Mouse (Mus musculus) common myeloid progenitor, adult 5-6 weeks (primary cell): ENCODE results near the gene Polr2f. TPM values are rescaled to one million over a fixed set of nuclear protein-coding genes. Genes with fewer than 3 reads are reported as not detected.

ENCODE experiments used
- ATAC-seq: replicated peaks from 2 replicates; pipeline ENCODE4 v1.8.0; 2016; ENCODE audit warnings: low read depth, mild to moderate bottlenecking, moderate TSS enrichment, inconsistent platforms; ENCODE audit not compliant: poor library complexity, severe bottlenecking
- total RNA-seq: library from RNA; stranded (forward); fragments of 200-1000, 187-1606 nt; gene quantifications from 2 replicates; pipeline ENCODE4 v1.2.3, GENCODE M21; 2017

Polr2f gene
- 72.3 and 128 TPM in 2 replicates for total RNA-seq

GRCm38 (mm10) chr15:79140866-79141565, at the start of gene Polr2f, which contains the start of gene 1700088E04Rik:
Gene Polr2f, plus strand, starts transcription at chr15:79141009.
Gene 1700088E04Rik, minus strand, starts transcription at chr15:79141253.
- peak; percentile 94 for ATAC-seq

- no peak for ATAC-seq
Measured at GRCm38 (mm10) chr15:79092284-79092683, 48.5 kb upstream of the Polr2f start.

GRCm38 (mm10) chr15:79093083-79093839, 47.5 kb upstream of the Polr2f start:
- ATAC-seq = no peak

GRCm38 (mm10) chr15:79095483-79095882, 45.3 kb upstream of the Polr2f start:
- ATAC-seq = no peak

DNA sequence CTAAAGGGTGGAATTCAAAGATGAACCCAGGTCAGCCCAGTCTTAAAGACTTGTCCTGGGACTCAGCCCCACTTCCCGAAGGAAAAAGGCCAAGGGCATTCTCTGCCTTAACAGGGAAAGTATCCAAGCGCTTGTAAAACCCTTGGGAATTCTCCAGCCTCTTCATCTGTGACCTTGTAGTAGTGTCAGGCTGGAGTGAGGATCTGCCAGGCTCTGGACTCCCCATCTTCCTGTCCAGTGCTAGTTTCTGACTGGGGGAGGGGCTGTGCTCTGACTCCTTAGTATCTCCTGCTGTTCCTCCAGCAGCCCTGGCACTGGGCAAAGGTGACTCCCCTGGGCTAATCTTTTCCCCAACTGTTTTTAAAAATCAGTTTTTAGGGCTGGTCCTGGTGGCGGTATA, 44.3 kb upstream of the Polr2f start:
- no peak for ATAC-seq

DNA sequence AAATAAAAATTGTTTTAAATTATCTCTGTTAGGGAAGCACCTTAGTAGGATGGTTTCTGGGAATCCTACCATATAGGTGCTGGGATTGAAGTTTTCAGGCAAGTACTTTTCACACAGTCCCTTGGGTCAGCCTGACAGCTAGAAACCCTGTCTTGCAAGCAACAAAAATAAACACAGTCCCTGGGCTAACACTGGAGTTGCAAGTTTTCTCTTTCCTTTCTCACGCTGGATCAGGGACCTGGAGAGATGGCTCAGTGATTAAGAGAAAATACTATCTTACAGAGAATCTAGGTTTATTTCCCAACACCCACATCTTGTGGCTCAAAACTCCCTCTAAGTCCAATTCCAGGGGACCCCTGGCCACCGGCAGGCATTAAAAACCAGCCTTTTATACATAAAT, 43.7 kb upstream of the Polr2f start:
- no peak for ATAC-seq

GRCm38 (mm10) chr15:79097611-79098025, 43.2 kb upstream of the Polr2f start:
- 0 out of 2 replicates have a peak, but pooled peaks have one; percentile 28 for ATAC-seq

- no peak for ATAC-seq
Measured at GRCm38 (mm10) chr15:79098220-79098619, 42.6 kb upstream of the Polr2f start.

DNA sequence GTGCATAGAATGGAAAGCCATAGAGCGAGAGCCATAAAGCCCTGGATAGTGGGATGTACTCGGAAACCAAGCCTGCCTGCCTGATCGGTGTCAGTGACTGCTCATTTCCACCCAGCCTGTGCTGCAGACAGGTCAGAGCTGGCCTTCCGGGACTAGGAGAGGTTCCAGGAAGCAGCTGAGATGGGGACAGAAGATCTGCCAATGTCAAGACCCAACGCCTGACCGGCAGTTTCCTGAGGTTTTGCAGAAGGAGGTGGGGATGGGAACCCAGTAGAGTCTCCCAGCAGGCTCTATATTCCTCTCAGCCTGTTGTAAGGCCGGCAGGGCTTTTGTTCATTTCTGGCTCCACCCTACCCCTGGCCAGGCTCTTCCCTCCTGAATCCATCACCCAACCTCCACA, 41.9 kb upstream of the Polr2f start:
- peak; percentile 45; the same call in 1 of the 2 replicates for ATAC-seq

- ATAC-seq = no peak
Measured at GRCm38 (mm10) chr15:79099456-79099855, 41.4 kb upstream of the Polr2f start.

DNA sequence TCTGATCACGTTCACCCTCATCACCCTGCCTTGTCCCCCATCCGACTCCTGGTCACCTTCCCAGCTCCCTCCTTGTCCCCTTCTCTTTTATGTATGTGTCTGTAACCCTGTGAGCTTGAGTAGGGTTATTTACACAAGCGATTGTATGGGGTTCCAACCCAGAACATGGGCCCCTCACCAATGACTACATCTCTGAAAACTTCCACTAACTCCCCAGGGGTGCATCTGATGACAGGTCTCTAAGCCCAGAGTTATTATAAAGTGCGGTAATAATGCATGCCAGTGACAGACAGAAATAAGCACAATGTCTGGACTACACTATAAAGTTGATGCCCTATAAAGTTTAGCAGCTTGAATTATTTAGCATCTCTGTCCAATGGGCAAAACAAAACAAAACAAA, 40.4 kb upstream of the Polr2f start:
- ATAC-seq = no peak

DNA sequence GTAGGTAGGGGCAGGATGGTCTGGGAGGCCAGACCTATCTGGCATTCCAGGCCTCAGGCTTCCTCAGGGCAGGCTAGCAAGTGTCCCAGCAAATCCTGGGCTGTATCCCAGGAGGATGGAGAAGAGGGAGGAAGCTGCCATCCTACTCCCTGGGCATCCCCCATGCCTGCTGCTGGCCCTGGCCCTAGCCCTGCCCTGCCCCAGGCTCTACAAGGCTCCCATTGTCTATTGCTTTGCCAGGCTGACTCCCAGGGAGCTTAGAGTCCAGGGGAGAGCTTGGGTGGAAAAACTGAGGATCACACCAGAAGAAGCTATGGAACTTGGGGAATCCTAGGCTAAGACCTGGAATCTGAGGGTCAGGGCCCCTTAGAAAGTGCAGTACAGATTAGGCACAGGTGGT, 39.3 kb upstream of the Polr2f start:
- ATAC-seq = no peak

DNA sequence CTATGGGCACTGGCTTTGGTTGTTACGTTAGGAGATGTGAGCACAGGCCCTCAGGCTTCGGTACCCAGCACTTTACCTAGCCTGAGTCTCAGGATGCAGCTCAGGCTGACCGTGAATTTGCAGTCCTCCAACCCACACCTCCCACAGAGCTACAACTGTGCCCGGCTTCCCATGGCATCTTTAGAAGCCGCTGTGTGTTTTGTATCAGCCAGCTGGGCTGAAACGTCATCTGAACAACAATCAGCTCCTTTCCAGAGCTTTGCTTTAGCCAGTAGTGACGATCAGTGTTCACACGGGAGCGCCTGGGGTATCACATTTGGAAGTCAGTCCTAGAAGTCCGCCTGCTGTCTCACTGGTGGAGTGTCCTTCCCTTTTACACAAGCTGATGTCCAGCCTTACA, 37.5 kb upstream of the Polr2f start:
- ATAC-seq = no peak

DNA sequence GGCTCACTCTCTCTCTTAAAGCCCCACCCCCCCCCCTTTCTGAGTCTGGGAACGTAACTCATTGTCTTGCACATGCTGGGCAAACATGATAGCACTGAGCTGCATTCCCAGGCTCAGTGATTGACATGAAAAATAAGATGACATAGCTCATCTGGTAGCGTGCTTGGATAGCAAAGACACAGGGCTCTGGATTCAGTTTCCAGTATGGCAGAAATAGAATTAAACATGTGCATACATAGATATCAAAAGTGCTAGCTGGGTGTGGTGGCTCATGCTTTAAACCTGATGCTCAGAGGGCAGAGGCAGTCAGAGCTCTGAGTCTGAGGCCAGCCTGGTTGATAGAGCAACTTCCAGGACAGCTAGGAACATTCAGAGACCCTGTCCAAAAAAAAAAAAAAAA, 35.0 kb upstream of the Polr2f start:
- ATAC-seq = peak; percentile 17; the same call in 1 of the 2 replicates

- ATAC-seq = no peak
Measured at GRCm38 (mm10) chr15:79107966-79108365, 32.8 kb upstream of the Polr2f start.

DNA sequence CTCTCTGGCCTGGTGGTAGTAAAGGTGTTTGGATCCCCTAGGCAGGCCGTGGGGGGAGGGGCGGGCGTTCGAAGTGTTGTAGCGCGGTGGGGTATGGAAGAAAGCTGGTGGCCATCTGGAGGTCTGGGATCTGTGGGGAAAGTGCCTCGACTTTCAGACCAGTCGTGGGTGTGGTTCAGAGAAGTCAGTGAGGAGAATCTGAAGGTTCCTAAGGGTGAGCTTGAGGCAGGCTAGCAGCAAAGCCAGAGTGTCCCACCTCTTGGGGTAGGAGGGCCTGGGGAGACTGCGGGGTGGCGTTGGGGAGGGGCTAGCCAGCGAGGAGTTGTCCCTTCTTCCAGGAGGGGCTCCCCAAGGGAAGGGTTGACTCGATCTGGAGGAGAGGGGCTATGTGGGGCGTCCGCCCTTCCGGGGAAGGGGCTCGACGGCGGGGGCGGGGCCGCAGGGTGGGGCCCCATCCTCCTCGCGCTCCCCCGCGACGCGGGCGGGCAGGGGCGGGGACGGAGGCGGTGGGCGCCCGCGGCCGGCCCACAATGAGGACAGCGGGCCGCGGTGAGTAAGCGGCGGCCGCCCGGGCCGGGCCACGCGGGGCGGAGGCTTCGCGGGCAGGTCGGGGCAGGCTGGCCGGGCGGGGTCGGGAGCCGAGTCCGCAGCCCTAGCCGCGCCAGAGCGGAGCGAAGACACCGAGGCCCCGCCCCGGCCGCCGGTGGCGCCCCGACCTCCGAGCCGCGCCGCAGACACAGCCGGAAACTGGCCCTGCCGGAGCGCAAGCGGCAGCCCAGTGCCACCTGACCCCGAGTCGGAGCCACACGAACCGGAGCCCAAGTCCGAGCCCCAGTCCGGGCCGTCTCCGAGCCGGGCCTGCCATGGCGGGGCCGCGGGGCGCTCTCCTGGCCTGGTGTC, 32.1 kb upstream of the Polr2f start, which contains the start of gene Micall1:
TSS of gene Micall1 (plus strand) at position 478 of the 900 bp plus-strand sequence.
- ATAC-seq = no peak; the same call in 1 of the 2 replicates

DNA sequence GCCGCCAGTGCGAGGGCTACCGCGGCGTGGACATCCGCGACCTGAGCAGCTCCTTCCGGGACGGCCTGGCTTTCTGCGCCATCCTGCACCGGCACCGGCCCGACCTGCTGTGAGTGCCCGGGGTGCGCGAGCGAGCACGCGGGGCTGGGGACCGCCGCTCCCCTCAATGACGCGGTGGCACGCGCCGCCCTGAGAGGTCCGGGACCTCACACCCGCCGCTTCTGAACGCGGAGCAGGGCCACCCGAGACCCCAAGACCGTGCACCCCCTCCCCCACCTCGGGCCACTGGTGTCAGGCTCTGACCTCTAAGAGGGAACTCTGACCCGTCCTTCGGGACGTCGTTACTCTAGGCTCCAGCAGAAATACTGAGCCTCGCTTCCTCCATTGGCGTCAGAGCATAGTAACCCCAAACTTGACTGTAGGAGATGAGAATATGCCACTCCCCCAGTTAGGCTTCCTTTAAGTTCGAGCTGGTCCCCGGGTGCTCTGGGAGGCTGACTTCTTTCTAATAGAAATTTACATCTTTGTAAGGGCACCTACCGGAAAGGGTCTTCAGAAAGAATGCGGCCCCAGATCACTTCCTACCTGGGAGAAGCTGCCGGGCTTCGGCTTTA, 31.4 kb upstream of the Polr2f start:
- peak; percentile 43 for ATAC-seq

- ATAC-seq = no peak
Measured at GRCm38 (mm10) chr15:79110031-79110430, 30.8 kb upstream of the Polr2f start.

GRCm38 (mm10) chr15:79110528-79110927, 30.3 kb upstream of the Polr2f start:
- no peak for ATAC-seq

- ATAC-seq = no peak
Measured at GRCm38 (mm10) chr15:79111774-79112173, 29.0 kb upstream of the Polr2f start.
